Mouse (Mus musculus): ENCODE results near the gene AC124502.3. TPM values are rescaled to one million over a fixed set of nuclear protein-coding genes. Genes with fewer than 3 reads are reported as not detected.

AC124502.3 gene
- 1 to 10 TPM in 1 of 2 experiments, under 1 TPM in 1; 0.95 to 3.4 TPM for polyA plus RNA-seq (2012; fragmentation: generic; extraction: Trizol)

DNA sequence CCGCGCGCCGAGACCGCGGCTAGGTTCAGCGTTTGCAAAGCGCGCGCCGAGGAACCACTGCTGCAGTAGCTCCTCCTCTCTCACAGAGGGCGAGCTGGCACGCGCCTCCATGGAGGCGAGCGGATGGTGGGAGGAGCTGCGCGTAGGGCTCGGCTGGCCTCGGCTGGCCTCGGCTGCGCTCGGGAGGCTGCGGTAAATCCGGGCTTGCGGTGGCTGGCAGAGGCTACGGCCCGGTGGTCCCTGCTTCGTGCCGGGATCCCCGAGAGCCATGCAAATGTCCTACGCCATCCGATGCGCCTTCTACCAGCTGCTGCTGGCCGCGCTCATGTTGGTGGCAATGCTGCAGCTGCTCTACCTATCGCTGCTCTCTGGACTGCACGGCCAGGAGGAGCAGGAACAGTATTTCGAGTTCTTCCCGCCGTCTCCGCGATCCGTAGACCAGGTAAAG, at the start of gene AC124502.3, which contains the start of gene B4gat1:
Gene AC124502.3 (plus strand): TSS at position 183 of the 448 bp plus-strand sequence.
Gene B4gat1 (plus strand): TSS at position 118 of the 448 bp plus-strand sequence.

DNA sequence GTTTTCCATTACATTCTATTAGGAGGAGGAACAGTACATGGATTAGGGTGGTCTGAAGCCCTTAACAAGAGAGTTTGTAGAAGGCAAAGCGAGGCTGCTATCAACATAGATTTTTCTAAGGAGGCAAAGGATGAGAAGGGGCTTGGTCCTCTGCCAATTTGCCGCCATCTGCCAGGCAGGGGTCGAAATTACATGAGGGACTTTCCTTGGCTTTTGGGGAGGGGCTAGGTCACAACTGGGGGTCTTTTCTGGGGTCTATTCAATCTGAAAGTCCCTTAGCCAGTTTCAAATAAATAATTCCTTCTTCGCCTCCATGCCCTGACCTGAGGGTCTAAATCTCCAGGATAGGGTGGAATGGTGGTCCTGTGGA, 48.5 kb upstream of the AC124502.3 start, which contains the start of gene Npas4:
Gene Npas4 (minus strand): TSS at position 61 of the 370 bp plus-strand sequence.

DNA sequence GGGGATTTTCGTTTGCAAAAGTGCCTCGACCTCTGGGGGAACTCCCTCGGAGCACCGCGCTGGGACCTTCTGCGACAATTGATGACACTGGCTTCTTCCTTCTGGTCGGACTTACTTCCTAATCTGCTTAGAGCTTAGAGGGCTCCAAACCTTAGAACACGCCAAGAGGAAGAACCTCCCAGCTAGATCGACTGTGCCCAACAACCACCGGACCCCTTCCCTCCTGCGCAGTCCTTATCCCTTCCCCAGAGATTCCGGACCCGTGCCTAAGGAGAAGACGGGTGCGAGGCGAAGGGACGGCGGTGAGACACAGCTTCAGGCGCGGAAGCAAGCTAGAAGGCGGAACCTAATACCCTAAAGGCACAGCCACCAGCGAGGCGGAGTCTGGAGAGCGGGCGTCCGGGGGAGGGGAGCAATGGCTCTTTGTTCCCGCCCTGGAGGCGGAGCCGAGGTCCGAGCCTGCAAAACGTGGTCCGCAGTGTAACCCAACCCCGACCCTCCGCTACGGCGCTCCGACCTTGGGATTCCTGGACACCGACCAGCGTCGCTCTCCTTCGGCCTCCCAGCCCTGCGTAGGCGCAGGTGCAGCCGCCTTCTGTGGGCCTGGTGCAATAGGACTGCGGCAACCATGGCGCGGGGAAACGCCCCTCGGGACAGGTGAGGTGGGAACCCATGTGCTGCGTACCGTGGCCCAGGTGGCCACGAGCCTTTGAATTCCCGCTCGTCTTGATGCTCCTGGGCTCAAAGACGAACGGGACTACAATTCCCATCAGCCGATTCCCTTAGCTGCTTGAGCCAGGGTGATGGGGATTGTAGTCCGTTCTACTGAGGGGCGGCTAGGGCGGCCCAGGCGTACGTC, 14.8 kb upstream of the AC124502.3 start, which contains the start of gene Slc29a2:
Gene Slc29a2 (plus strand): TSS at position 240 of the 859 bp plus-strand sequence.

DNA sequence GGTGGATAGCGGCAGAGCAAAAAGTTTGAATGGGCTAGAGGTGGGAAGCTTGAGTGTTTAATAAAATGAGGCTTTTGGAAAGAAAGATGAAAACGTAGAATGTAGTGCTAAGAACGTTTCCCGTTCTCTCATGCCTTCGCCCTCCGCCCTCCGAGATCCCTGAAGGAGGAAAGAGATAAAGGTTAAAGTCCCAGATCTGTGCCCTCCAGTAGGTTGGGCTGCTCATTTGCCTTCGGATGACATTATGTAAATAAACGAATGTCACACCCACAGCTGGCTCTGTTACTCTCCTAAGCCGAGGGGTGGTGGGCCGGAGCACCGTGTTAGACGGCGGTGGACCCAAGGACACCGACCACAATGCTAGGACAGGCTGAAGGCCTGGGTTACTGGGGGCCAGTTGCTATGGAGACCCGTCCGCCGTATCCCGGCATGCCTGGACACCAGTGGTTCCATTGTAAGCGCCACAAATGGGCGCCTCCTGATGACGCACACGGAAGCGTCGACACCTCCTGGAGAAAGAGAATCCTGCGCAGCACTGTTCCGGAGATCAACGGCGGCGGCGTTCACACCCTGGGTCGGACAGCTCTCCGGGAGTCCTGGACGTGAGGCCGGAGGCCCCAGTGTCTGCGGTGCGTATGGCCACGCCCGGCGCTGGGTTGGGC, 2.3 kb downstream of the AC124502.3 start, which contains the start of gene Brms1:
Gene Brms1 (plus strand): TSS at position 493 of the 662 bp plus-strand sequence.

DNA sequence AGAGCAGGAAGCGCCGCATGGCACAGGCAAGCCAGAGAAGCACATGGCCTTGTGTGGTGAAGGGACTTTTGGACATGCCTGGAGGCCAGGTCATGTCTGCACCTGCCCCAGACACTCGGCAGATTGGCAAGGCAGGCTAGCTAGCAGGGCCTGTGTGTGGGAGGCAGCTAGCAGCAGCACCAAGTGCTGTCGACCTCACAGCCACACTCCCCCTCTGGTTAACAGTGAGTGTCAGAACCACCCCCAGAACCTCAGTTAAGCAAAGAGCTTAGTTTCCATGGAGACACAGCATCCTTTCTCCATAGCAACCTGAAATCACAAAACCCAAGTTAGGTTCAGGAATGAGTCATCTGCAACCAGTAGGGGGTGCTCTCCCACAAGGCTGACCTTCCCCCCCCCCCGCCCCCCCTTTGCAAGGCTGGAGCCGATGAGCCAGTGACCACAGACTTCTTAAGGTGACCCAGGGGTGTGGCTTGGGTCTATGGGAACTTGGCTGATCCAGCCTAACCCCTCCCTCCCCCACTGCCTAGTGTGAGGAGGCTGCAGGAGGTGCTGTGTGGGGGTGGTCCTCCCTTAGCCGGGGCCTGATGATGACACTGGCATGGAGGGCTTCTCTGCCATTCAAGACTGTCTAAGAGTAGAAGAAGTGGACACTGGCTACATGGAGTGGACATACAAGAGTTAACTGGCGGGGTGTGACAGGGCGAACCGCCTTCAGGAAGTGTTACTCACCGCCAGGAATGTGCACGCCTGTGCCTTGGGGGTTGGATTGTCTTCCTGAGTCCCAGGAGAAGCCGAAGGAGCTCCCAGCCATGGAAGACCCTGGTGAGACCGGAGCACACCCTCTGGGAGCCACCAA, 11.6 kb downstream of the AC124502.3 start, which contains the start of gene Rin1:
Gene Rin1 (plus strand): TSS at position 435 of the 859 bp plus-strand sequence.

DNA sequence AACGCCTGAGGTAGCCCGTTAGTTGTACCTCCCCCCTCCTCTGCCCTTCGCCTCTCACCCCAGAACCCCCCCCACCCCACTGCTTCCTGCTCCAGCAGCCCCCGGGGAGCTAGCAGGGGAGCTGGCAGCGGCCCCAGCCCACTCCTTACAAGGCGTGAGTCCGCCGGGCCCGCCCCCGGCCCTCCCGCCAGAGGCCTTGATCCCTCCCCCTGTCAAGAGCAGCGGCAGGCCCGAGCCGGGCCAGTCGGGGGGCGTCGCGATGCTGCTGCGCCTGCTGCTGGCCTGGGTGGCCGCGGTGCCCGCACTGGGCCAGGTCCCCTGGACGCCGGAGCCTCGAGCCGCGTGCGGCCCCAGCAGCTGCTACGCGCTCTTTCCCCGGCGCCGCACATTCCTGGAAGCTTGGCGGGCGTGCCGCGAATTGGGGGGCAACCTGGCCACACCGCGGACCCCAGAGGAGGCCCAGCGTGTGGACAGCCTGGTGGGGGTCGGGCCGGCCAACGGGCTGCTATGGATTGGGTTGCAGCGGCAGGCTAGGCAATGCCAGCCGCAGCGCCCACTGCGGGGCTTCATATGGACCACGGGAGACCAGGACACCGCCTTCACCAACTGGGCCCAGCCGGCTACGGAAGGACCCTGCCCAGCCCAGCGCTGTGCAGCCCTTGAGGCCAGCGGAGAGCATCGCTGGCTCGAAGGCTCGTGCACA, 29.3 kb downstream of the AC124502.3 start, which contains the start of gene Cd248:
Gene Cd248 (plus strand): TSS at position 212 of the 703 bp plus-strand sequence.

DNA sequence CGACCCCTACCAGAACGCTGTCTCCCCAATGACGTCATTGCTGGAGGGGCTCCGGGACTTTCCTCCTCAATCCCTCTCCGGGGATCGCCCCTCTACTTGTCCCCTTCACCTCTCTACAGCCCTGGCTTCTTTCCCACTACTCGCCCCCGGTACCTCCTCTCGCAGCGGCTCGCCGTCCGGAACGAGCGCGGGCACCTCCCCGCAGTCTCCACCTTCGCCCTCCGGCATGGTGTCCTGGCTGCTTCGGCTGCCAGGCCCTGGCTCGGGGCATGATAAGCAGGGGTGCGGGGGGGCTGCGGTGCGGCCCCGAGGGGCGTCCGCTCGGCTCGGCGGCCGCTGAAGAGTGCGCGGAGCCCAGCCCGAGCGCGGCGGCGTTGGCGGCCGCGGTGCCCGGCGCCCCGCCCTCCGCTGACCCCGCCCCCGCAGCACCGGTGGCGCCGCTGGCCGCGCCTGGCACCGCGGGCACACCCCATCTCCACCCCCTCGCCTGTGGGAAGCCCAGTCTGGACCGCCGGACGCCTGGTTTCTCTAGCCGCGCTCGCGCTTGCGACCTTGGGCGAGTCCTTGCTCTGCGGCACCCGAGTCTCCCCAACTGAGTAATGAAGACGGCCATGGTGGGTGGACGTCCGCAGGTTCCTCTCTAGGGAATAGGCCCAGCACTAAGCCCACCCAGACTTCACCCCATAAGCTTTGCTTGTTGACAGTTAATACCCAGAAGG, 46.6 kb downstream of the AC124502.3 start, which contains the start of gene Tmem151a:
Gene Tmem151a (minus strand): TSS at position 387 of the 719 bp plus-strand sequence.

DNA sequence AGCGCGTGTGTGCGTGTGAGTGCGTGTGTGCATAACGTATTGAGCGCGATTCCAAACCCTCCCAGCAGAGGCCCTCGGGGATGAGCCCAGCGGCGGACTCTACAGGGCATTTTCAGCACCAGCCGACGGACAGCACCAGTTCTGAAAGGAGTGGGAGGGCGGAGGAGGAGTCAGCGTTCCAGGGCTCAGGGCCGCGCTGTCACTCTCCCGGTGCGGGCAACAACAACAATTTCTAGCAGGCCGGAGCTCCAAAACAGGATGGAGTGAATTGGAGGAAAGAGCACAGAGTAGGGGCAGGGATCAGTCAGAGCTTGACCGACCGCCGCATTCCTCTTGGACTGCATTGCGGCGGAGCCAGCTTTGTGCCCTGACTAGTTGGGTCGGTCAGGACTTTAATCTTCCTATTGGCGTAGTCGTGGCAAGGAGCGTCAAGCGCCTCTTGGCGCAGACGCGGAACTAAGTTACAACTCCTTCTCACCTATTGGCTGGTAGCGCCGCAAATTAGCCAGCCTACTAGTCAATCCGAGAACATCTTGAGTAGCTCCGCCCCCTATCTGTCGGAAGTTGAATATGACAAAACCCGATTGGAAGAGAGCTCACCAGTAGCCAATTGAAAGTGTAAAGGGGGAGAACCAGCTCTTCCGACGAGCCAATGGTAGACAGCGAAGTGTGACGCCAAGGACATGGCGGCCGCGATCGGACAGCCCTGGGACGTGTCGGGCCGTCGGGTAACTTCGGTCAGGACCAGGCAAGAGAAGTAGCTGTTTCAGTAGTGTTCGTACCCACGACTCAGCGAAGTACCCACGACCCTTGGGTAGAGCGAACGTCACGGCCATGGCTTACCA, 49.4 kb downstream of the AC124502.3 start, which contains the start of gene Yif1a:
Gene Yif1a (plus strand): TSS at position 655 of the 845 bp plus-strand sequence.

DNA sequence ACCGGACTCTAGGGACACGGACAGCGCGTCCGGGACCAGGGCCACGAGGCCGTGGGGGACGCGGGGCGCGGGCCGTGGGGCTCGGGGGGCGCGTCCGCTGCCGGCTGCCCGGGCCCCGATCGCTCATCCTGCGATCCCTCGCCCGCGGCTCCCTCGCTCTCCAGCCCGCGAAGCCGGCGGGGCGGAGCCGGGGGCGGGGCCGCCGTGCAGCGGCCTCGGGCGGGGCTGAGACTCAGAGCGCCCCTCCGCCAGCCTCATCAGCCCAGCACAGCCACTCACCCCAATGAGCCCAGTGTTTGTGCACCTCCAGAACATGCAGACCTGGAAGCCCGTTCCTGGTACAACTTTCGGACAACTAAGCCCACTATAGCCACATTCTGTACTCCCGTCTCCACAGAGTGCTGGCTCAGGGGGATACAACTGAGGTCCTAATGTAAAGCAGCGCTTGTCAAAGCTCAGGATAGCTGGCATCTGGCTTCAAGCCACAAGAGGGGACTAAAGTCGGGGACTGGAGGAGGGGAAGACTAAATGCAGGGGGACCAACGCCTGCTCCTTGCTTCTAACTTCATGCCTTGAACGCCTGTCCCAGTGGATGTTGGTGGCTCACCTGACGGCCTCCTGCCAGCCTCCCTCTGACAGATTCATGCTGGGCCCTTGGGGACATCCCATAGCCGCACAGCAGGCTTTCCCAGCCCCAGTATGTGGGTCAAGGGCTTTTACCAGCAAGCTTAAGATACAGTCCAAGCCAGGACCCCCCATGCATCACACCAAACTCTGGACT, 59.9 kb downstream of the AC124502.3 start, which contains the start of gene Cnih2:
Gene Cnih2 (minus strand): TSS at position 159 of the 781 bp plus-strand sequence.

Other genes starting within 250 kb of the AC124502.3 start
- gene Rbm4, start 245.0 kb upstream of the AC124502.3 start, polyA plus RNA-seq (2012; fragmentation: generic; extraction: Trizol) = 10 to 100 TPM; 17.8 to 38.0 TPM
- gene Gm21992, start 227.3 kb upstream of the AC124502.3 start, polyA plus RNA-seq (2012; fragmentation: generic; extraction: Trizol) = 10 to 100 TPM; 23.3 to 28.1 TPM
- 10 to 100 TPM; 48.9 to 59.1 TPM for gene Rbm14, start 227.3 kb upstream of the AC124502.3 start, polyA plus RNA-seq (2012; fragmentation: generic; extraction: Trizol)
- gene Ccs, start 199.6 kb upstream of the AC124502.3 start, polyA plus RNA-seq (2012; fragmentation: generic; extraction: Trizol) = 100 to 1,000 TPM in 1 of 2 experiments, 10 to 100 TPM in 1; 60.9 to 102 TPM
- under 1 TPM; 0.02 to 0.20 TPM for gene Ccdc87, start 199.5 kb upstream of the AC124502.3 start, polyA plus RNA-seq (2012; fragmentation: generic; extraction: Trizol)
- gene Ctsf, start 183.8 kb upstream of the AC124502.3 start, polyA plus RNA-seq (2012; fragmentation: generic; extraction: Trizol) = 1 to 10 TPM in 1 of 2 experiments, under 1 TPM in 1; 0.18 to 2.1 TPM
- gene Actn3, start 161.0 kb upstream of the AC124502.3 start, polyA plus RNA-seq (2012; fragmentation: generic; extraction: Trizol) = 1 to 10 TPM; 2.6 to 6.1 TPM
- 10 to 100 TPM in 1 of 2 experiments, 1 to 10 TPM in 1; 2.9 to 13.9 TPM for gene Zdhhc24, start 160.2 kb upstream of the AC124502.3 start, polyA plus RNA-seq (2012; fragmentation: generic; extraction: Trizol)
- 1 to 10 TPM; 1.3 to 5.5 TPM for gene Bbs1, start 132.3 kb upstream of the AC124502.3 start, polyA plus RNA-seq (2012; fragmentation: generic; extraction: Trizol)
- 10 to 100 TPM; 78.5 to 79.8 TPM for gene Dpp3, start 110.6 kb upstream of the AC124502.3 start, polyA plus RNA-seq (2012; fragmentation: generic; extraction: Trizol)
- 1 to 10 TPM; 3.2 to 4.7 TPM for gene Peli3, start 95.8 kb upstream of the AC124502.3 start, polyA plus RNA-seq (2012; fragmentation: generic; extraction: Trizol)
- 100 to 1,000 TPM in 1 of 2 experiments, 10 to 100 TPM in 1; 75.2 to 151 TPM for gene Mrpl11, start 76.7 kb upstream of the AC124502.3 start, polyA plus RNA-seq (2012; fragmentation: generic; extraction: Trizol)
- gene Npas4, start 48.6 kb upstream of the AC124502.3 start, polyA plus RNA-seq (2012; fragmentation: generic; extraction: Trizol) = under 1 TPM; 0.01 to 0.11 TPM
- 1 to 10 TPM; 1.3 to 1.5 TPM for gene Slc29a2, start 15.0 kb upstream of the AC124502.3 start, polyA plus RNA-seq (2012; fragmentation: generic; extraction: Trizol)
- 10 to 100 TPM; 18.7 to 79.2 TPM for gene B4gat1, start 65 bp upstream of the AC124502.3 start, polyA plus RNA-seq (2012; fragmentation: generic; extraction: Trizol)
- 10 to 100 TPM; 43.2 to 81.1 TPM for gene Brms1, start 2.5 kb downstream of the AC124502.3 start, polyA plus RNA-seq (2012; fragmentation: generic; extraction: Trizol)
- gene Rin1, start 11.6 kb downstream of the AC124502.3 start, polyA plus RNA-seq (2012; fragmentation: generic; extraction: Trizol) = 10 to 100 TPM; 14.9 to 21.8 TPM
- gene Cd248, start 29.2 kb downstream of the AC124502.3 start, polyA plus RNA-seq (2012; fragmentation: generic; extraction: Trizol) = 100 to 1,000 TPM; 106 to 492 TPM
- 1 to 10 TPM; 3.1 to 4.6 TPM for gene Tmem151a, start 46.6 kb downstream of the AC124502.3 start, polyA plus RNA-seq (2012; fragmentation: generic; extraction: Trizol)
- 100 to 1,000 TPM; 137 to 166 TPM for gene Yif1a, start 49.6 kb downstream of the AC124502.3 start, polyA plus RNA-seq (2012; fragmentation: generic; extraction: Trizol)
- 10 to 100 TPM in 1 of 2 experiments, 1 to 10 TPM in 1; 2.5 to 10.3 TPM for gene Cnih2, start 59.6 kb downstream of the AC124502.3 start, polyA plus RNA-seq (2012; fragmentation: generic; extraction: Trizol)
- 100 to 1,000 TPM; 192 to 232 TPM for gene Rab1b, start 68.2 kb downstream of the AC124502.3 start, polyA plus RNA-seq (2012; fragmentation: generic; extraction: Trizol)
- gene Klc2, start 79.7 kb downstream of the AC124502.3 start, polyA plus RNA-seq (2012; fragmentation: generic; extraction: Trizol) = 10 to 100 TPM; 16.7 to 20.6 TPM
- 10 to 100 TPM in 1 of 2 experiments, 1 to 10 TPM in 1; 7.7 to 24.1 TPM for gene Pacs1, start 234.2 kb downstream of the AC124502.3 start, polyA plus RNA-seq (2012; fragmentation: generic; extraction: Trizol)